Mouse (Mus musculus): ENCODE results near the gene Gpr183.

The Gpr183 gene

GRCm38 (mm10) chr14:121987691-121988090 is 22.7 kb upstream of the Gpr183 start:
- DNase-seq (ENCODE audit: low read depth, low spot score) = no peak

GRCm38 (mm10) chr14:121987287-121987686 is 22.3 kb upstream of the Gpr183 start:
- no peak for DNase-seq (ENCODE audit: low read depth, low spot score)

- no peak for DNase-seq (ENCODE audit: low read depth, low spot score)
These were observed 21.0 kb upstream of the Gpr183 start for GRCm38 (mm10) chr14:121986028-121986427.

GRCm38 (mm10) chr14:121985477-121985876 is 20.5 kb upstream of the Gpr183 start:
- no peak for DNase-seq (ENCODE audit: low read depth, low spot score)

- no peak for DNase-seq (ENCODE audit: low read depth, low spot score)
These were observed 18.3 kb upstream of the Gpr183 start for GRCm38 (mm10) chr14:121983009-121983933.

GRCm38 (mm10) chr14:121981531-121981930 is 16.5 kb upstream of the Gpr183 start:
- DNase-seq (ENCODE audit: low read depth, low spot score) = no peak

GRCm38 (mm10) chr14:121973114-121973513 is 8.1 kb upstream of the Gpr183 start:
- DNase-seq (ENCODE audit: low read depth, low spot score) = no peak

- no peak for DNase-seq (ENCODE audit: low read depth, low spot score)
These were observed 5.4 kb upstream of the Gpr183 start for GRCm38 (mm10) chr14:121970402-121970801.

- no peak for DNase-seq (ENCODE audit: low read depth, low spot score)
These were observed 2.1 kb upstream of the Gpr183 start for GRCm38 (mm10) chr14:121967095-121967494.

GRCm38 (mm10) chr14:121965461-121965860 is 466 bp upstream of the Gpr183 start:
- no peak for DNase-seq (ENCODE audit: low read depth, low spot score)

- no peak for DNase-seq (ENCODE audit: low read depth, low spot score)
These were observed 1.1 kb downstream of the Gpr183 start for GRCm38 (mm10) chr14:121963942-121964335.

GRCm38 (mm10) chr14:121963251-121963941 is 1.6 kb downstream of the Gpr183 start:
- DNase-seq (ENCODE audit: low read depth, low spot score) = no peak

GRCm38 (mm10) chr14:121962128-121962890 is 2.7 kb downstream of the Gpr183 start:
- no peak for DNase-seq (ENCODE audit: low read depth, low spot score)

- DNase-seq (ENCODE audit: low read depth, low spot score) = no peak
These were observed 3.4 kb downstream of the Gpr183 start for GRCm38 (mm10) chr14:121961496-121962127.

- DNase-seq (ENCODE audit: low read depth, low spot score) = no peak
These were observed 4.0 kb downstream of the Gpr183 start for GRCm38 (mm10) chr14:121960997-121961396.

- no peak for DNase-seq (ENCODE audit: low read depth, low spot score)
These were observed 4.5 kb downstream of the Gpr183 start for GRCm38 (mm10) chr14:121960531-121960930.

GRCm38 (mm10) chr14:121960031-121960430 is 5.0 kb downstream of the Gpr183 start:
- no peak for DNase-seq (ENCODE audit: low read depth, low spot score)

GRCm38 (mm10) chr14:121959538-121959980 is 5.4 kb downstream of the Gpr183 start:
- DNase-seq (ENCODE audit: low read depth, low spot score) = no peak

GRCm38 (mm10) chr14:121958751-121959537 is 6.1 kb downstream of the Gpr183 start:
- DNase-seq (ENCODE audit: low read depth, low spot score) = no peak

- DNase-seq (ENCODE audit: low read depth, low spot score) = no peak
These were observed 6.8 kb downstream of the Gpr183 start for GRCm38 (mm10) chr14:121958041-121958750.
